Mouse (Mus musculus) limb, embryonic 11.5 days (tissue): ENCODE data around the gene Mbl2. TPM values are rescaled to one million over a fixed set of nuclear protein-coding genes. Genes with fewer than 3 reads are reported as not detected.
A peak's percentile ranks its signal among the peaks of the same experiment; 100 is the strongest.
"Not testable (repeated sequence)": the region's sequence is repeated elsewhere in the genome, so short reads cannot be mapped to it uniquely, and the experiment has no call there.

Experiments used
- ATAC-seq: fragments of 200-750 bp; cut with Nextera tagmentation; 2 replicates; pipeline ENCODE4 v1.8.0; 2017; ENCODE audit warnings: low read depth; ENCODE audit not compliant: insufficient number of reproducible peaks, low FRiP score, low TSS enrichment
- DNase-seq: peaks from one replicate; pipeline ENCODE4 v3.0.0-alpha.2; 2015; ENCODE audit warnings: low spot score
- H3K27ac ChIP-seq: fragments of 300-500 bp; sonication (generic); replicated peaks from 2 replicates; pipeline ENCODE4 v1.5.1; 2014; ENCODE audit warnings: low read depth, mild to moderate bottlenecking, low read length
- H3K27me3 ChIP-seq: fragments of 300-500 bp; sonication (generic); 2 replicates; pipeline ENCODE4 v1.6.1; 2014; ENCODE audit warnings: mild to moderate bottlenecking, low read length, mixed read lengths; ENCODE audit not compliant: control insufficient read depth, insufficient read depth
- H3K36me3 ChIP-seq: fragments of 300-500 bp; sonication (generic); 2 replicates; pipeline ENCODE4 v1.6.1; 2014; ENCODE audit warnings: mild to moderate bottlenecking, low read length, moderate library complexity, mixed read lengths; ENCODE audit not compliant: control insufficient read depth, insufficient read depth
- H3K4me1 ChIP-seq: fragments of 300-500 bp; sonication (generic); 2 replicates; pipeline ENCODE4 v1.6.1; 2014; ENCODE audit warnings: low read length, mixed read lengths; ENCODE audit not compliant: control insufficient read depth, insufficient read depth
- H3K4me2 ChIP-seq: fragments of 300-500 bp; sonication (generic); 2 replicates; pipeline ENCODE4 v1.6.1; 2014; ENCODE audit warnings: low read depth, mild to moderate bottlenecking, moderate library complexity; ENCODE audit not compliant: severe bottlenecking
- H3K4me3 ChIP-seq: fragments of 300-500 bp; sonication (generic); 2 replicates; pipeline ENCODE4 v1.5.1; 2014; ENCODE audit warnings: low read depth, low read length
- H3K9ac ChIP-seq: fragments of 300-500 bp; sonication (generic); 2 replicates; pipeline ENCODE4 v1.6.1; 2014; ENCODE audit warnings: mild to moderate bottlenecking, low read length
- H3K9me3 ChIP-seq: fragments of 300-500 bp; sonication (generic); 2 replicates; pipeline ENCODE4 v1.6.1; 2016; ENCODE audit warnings: low read length; ENCODE audit not compliant: control insufficient read depth
- WGBS: fragments of 180-500 bp; shearing (Covaris S2); extraction: QIAGEN DNeasy Blood & Tissue Kit; methylation state at CpG from one replicate; pipeline ENCODE4 v1.1.7; 2014; 5-methylcytosine and 5-hydroxymethylcytosine counted together
- polyA plus RNA-seq: library from polyadenylated mRNA; unstranded; fragments of >200 nt; fragmentation: Nextera tagmentation; extraction: Ambion mirVana; gene quantifications from 2 replicates; pipeline ENCODE4 v1.2.1, GENCODE M21; 2014

The Mbl2 gene
- polyA plus RNA-seq, 1 experiment from 2014 or later = not detected

- ATAC-seq = no peak
- DNase-seq = no peak
- Histone ChIP-seq H3K4me1 (no peaks in the 10 kb centered on the region), H3K27ac (no peak overlapping the region), H3K4me3 (no peak overlapping the region), H3K9me3 (no peaks in the 10 kb centered on the region), H3K36me3 (no peaks in the 10 kb centered on the region), H3K27me3 (no peaks in the 10 kb centered on the region), H3K4me2 (no peak overlapping the region), H3K9ac (no peak overlapping the region)
- 27% methylated on average over 2 of the region's 2 CpGs for WGBS
These were observed 18.7 kb upstream of the Mbl2 start for GRCm38 (mm10) chr19:30214026-30214425.

GRCm38 (mm10) chr19:30215736-30216135 lies 17.0 kb upstream of the Mbl2 start:
- not testable (repeated sequence) for H3K4me1 ChIP-seq, H3K4me2 ChIP-seq, H3K27ac ChIP-seq, ATAC-seq, H3K9me3 ChIP-seq, H3K4me3 ChIP-seq, DNase-seq, H3K27me3 ChIP-seq, H3K36me3 ChIP-seq, H3K9ac ChIP-seq
- 65% methylated on average over 2 of the region's 2 CpGs for WGBS

- Histone ChIP-seq H3K4me2 (no peak overlapping the region), H3K4me1 (no peaks in the 10 kb centered on the region), H3K9me3 (no peaks in the 10 kb centered on the region), H3K4me3 (no peak overlapping the region), H3K36me3 (no peaks in the 10 kb centered on the region), H3K9ac (no peak overlapping the region), H3K27me3 (no peaks in the 10 kb centered on the region), H3K27ac (no peak overlapping the region)
- WGBS = 76% methylated on average over 4 of the region's 4 CpGs
- ATAC-seq (no peak), DNase-seq (no peak)
These were observed 16.6 kb upstream of the Mbl2 start for GRCm38 (mm10) chr19:30216186-30216585.

GRCm38 (mm10) chr19:30217335-30217734 lies 15.4 kb upstream of the Mbl2 start:
- no peaks in the 10 kb centered on the region for H3K27me3 ChIP-seq
- DNase-seq = peak; percentile 86
- ATAC-seq = no peak
- no peak overlapping the region for H3K4me2 ChIP-seq
- H3K4me3 ChIP-seq = no peak overlapping the region
- no peaks in the 10 kb centered on the region for H3K36me3 ChIP-seq
- H3K9ac ChIP-seq = no peak overlapping the region
- no peak overlapping the region for H3K27ac ChIP-seq
- no peaks in the 10 kb centered on the region for H3K4me1 ChIP-seq
- H3K9me3 ChIP-seq = no peaks in the 10 kb centered on the region
- WGBS = 30% methylated on average over 7 of the region's 7 CpGs

- ATAC-seq, H3K27me3 ChIP-seq, H3K27ac ChIP-seq, H3K36me3 ChIP-seq, H3K9ac ChIP-seq, H3K4me1 ChIP-seq, H3K4me3 ChIP-seq, DNase-seq, H3K4me2 ChIP-seq, H3K9me3 ChIP-seq: not testable (repeated sequence)
- 70% methylated on average over 8 of the region's 8 CpGs for WGBS
These were observed 10.1 kb upstream of the Mbl2 start for GRCm38 (mm10) chr19:30222593-30222992.

- Histone ChIP-seq H3K4me1 (no peaks in the 10 kb centered on the region), H3K9ac (no peak overlapping the region), H3K9me3 (no peaks in the 10 kb centered on the region), H3K36me3 (no peaks in the 10 kb centered on the region), H3K27me3 (no peaks in the 10 kb centered on the region), H3K4me3 (no peak overlapping the region), H3K27ac (no peak overlapping the region), H3K4me2 (no peak overlapping the region)
- DNase-seq (no peak), ATAC-seq (no peak)
- WGBS = 93% methylated on average over 3 of the region's 3 CpGs
These were observed 3.3 kb upstream of the Mbl2 start for GRCm38 (mm10) chr19:30229477-30229876.

- 80% methylated on average over 8 of the region's 8 CpGs for WGBS
- Histone ChIP-seq H3K4me3 (no peak overlapping the region), H3K36me3 (no peaks in the 10 kb centered on the region), H3K4me1 (no peaks in the 10 kb centered on the region), H3K9me3 (no peaks in the 10 kb centered on the region), H3K4me2 (no peak overlapping the region), H3K27me3 (no peaks in the 10 kb centered on the region), H3K9ac (no peak overlapping the region), H3K27ac (no peak overlapping the region)
- DNase-seq (no peak), ATAC-seq (no peak)
These were observed 1.7 kb downstream of the Mbl2 start for GRCm38 (mm10) chr19:30234416-30234815.

- Histone ChIP-seq H3K27me3 (no peaks in the 10 kb centered on the region), H3K36me3 (no peaks in the 10 kb centered on the region), H3K9ac (no peak overlapping the region), H3K27ac (no peak overlapping the region), H3K4me1 (no peaks in the 10 kb centered on the region), H3K9me3 (no peaks in the 10 kb centered on the region), H3K4me3 (no peak overlapping the region), H3K4me2 (no peak overlapping the region)
- ATAC-seq (no peak), DNase-seq (peak; percentile 69)
- 25% methylated on average over 11 of the region's 11 CpGs for WGBS
These were observed 14.6 kb downstream of the Mbl2 start for GRCm38 (mm10) chr19:30247359-30247758.

GRCm38 (mm10) chr19:30248822-30249221 lies 16.1 kb downstream of the Mbl2 start:
- no peaks in the 10 kb centered on the region for H3K27me3 ChIP-seq
- no peak overlapping the region for H3K4me2 ChIP-seq
- H3K9me3 ChIP-seq = no peaks in the 10 kb centered on the region
- no peak overlapping the region for H3K4me3 ChIP-seq
- H3K36me3 ChIP-seq = no peaks in the 10 kb centered on the region
- 7% methylated on average over 8 of the region's 8 CpGs for WGBS
- no peaks in the 10 kb centered on the region for H3K4me1 ChIP-seq
- no peak overlapping the region for H3K27ac ChIP-seq
- ATAC-seq = no peak
- DNase-seq = peak; percentile 88
- no peak overlapping the region for H3K9ac ChIP-seq
